Mouse (Mus musculus): ENCODE results near the gene B3galt2. TPM values are rescaled to one million over a fixed set of nuclear protein-coding genes. Genes with fewer than 3 reads are reported as not detected.
"Not testable (repeated sequence)": the region's sequence is repeated elsewhere in the genome, so short reads cannot be mapped to it uniquely, and the experiment has no call there.

Gene B3galt2
- total RNA-seq (2021) = 1 to 10 TPM; 1.4 to 2.5 TPM

- intact Hi-C loops (cut with DNase I) = loop anchor here (10.0 kb wide), 1 partner anchor 336 kb away; no protein-coding TSS in a partner anchor
Measured at GRCm38 (mm10) chr1:143640650-143641407, at the start of gene B3galt2. Gene B3galt2 (plus strand): TSS chr1:143640664.

GRCm38 (mm10) chr1:143596864-143597263 is 43.6 kb upstream of the B3galt2 start:
- intact Hi-C loops (cut with DNase I) = no loop called here
- no peak for DNase-seq (ENCODE audit: low spot score)

More at GRCm38 (mm10) chr1:143640650-143641407, at the start of gene B3galt2:
- no peak for DNase-seq (ENCODE audit: low spot score)

GRCm38 (mm10) chr1:143608911-143609310 is 31.6 kb upstream of the B3galt2 start:
- intact Hi-C loops (cut with DNase I) = no loop called here
- no peak for DNase-seq (ENCODE audit: low spot score)

- intact Hi-C loops (cut with DNase I) = no loop called here
- no peak for DNase-seq (ENCODE audit: low spot score)
Measured at GRCm38 (mm10) chr1:143612901-143613300, 27.6 kb upstream of the B3galt2 start.

- DNase-seq (ENCODE audit: low spot score) = no peak
- intact Hi-C loops (cut with DNase I) = no loop called here
Measured at GRCm38 (mm10) chr1:143619760-143620159, 20.7 kb upstream of the B3galt2 start.

- intact Hi-C loops (cut with DNase I) = no loop called here
- no peak for DNase-seq (ENCODE audit: low spot score)
Measured at GRCm38 (mm10) chr1:143621930-143622329, 18.5 kb upstream of the B3galt2 start.

- intact Hi-C loops (cut with DNase I) = no loop called here
- DNase-seq (ENCODE audit: low spot score) = no peak
Measured at GRCm38 (mm10) chr1:143622634-143623033, 17.8 kb upstream of the B3galt2 start.

GRCm38 (mm10) chr1:143631337-143631736 is 9.1 kb upstream of the B3galt2 start:
- intact Hi-C loops (cut with DNase I) = no loop called here
- no peak for DNase-seq (ENCODE audit: low spot score)

- intact Hi-C loops (cut with DNase I) = no loop called here
- no peak for DNase-seq (ENCODE audit: low spot score)
Measured at GRCm38 (mm10) chr1:143632361-143632760, 8.1 kb upstream of the B3galt2 start.

- no peak for DNase-seq (ENCODE audit: low spot score)
- intact Hi-C loops (cut with DNase I) = no loop called here
Measured at GRCm38 (mm10) chr1:143632854-143633587, 7.4 kb upstream of the B3galt2 start.

GRCm38 (mm10) chr1:143644221-143644620 is 3.8 kb downstream of the B3galt2 start:
- DNase-seq (ENCODE audit: low spot score) = no peak
- intact Hi-C loops (cut with DNase I) = loop anchor here (10.0 kb wide), 1 partner anchor 339 kb away; no protein-coding TSS in a partner anchor

GRCm38 (mm10) chr1:143645386-143645785 is 4.9 kb downstream of the B3galt2 start:
- intact Hi-C loops (cut with DNase I) = loop anchor here (10.0 kb wide), 1 partner anchor 341 kb away; no protein-coding TSS in a partner anchor
- no peak for DNase-seq (ENCODE audit: low spot score)

- intact Hi-C loops (cut with DNase I) = loop anchor here (10.0 kb wide), 1 partner anchor 341 kb away; no protein-coding TSS in a partner anchor
- no peak for DNase-seq (ENCODE audit: low spot score)
Measured at GRCm38 (mm10) chr1:143646219-143646618, 5.8 kb downstream of the B3galt2 start.

- DNase-seq (ENCODE audit: low spot score) = no peak
- intact Hi-C loops (cut with DNase I) = no loop called here
Measured at GRCm38 (mm10) chr1:143650317-143650716, 9.9 kb downstream of the B3galt2 start.

GRCm38 (mm10) chr1:143653646-143654045 is 13.2 kb downstream of the B3galt2 start:
- intact Hi-C loops (cut with DNase I) = no loop called here
- no peak for DNase-seq (ENCODE audit: low spot score)

- intact Hi-C loops (cut with DNase I) = no loop called here
- no peak for DNase-seq (ENCODE audit: low spot score)
Measured at GRCm38 (mm10) chr1:143663197-143663596, 22.7 kb downstream of the B3galt2 start.

GRCm38 (mm10) chr1:143664786-143665185 is 24.3 kb downstream of the B3galt2 start:
- not testable (repeated sequence) for DNase-seq (ENCODE audit: low spot score)

GRCm38 (mm10) chr1:143675734-143676361 is 35.4 kb downstream of the B3galt2 start:
- intact Hi-C loops (cut with DNase I) = no loop called here
- DNase-seq (ENCODE audit: low spot score) = no peak

More at GRCm38 (mm10) chr1:143664786-143665185, 24.3 kb downstream of the B3galt2 start:
- intact Hi-C loops (cut with DNase I) = not testable (repeated sequence)

GRCm38 (mm10) chr1:143681108-143681507 is 40.6 kb downstream of the B3galt2 start:
- DNase-seq (ENCODE audit: low spot score) = no peak

GRCm38 (mm10) chr1:143684849-143685248 is 44.4 kb downstream of the B3galt2 start:
- no peak for DNase-seq (ENCODE audit: low spot score)
- intact Hi-C loops (cut with DNase I) = no loop called here

More at GRCm38 (mm10) chr1:143681108-143681507, 40.6 kb downstream of the B3galt2 start:
- intact Hi-C loops (cut with DNase I) = no loop called here
